Mouse (Mus musculus) ES-E14 (cell line): ENCODE results near the gene Rps6kc1. TPM values are rescaled to one million over a fixed set of nuclear protein-coding genes. Genes with fewer than 3 reads are reported as not detected.

Source experiments
- DNase-seq: peaks from one replicate; pipeline ENCODE4 v3.0.0-alpha.2; 2013; ENCODE audit warnings: low read depth, low spot score
- H3K27ac ChIP-seq: 2 replicates; pipeline ENCODE4 v1.5.1; 2012; ENCODE audit warnings: low read depth, mild to moderate bottlenecking, low read length, moderate library complexity, mixed read lengths; ENCODE audit not compliant: poor library complexity, insufficient read depth, severe bottlenecking
- H3K36me3 ChIP-seq: 2 replicates; pipeline ENCODE4 v1.6.1; 2012; ENCODE audit warnings: mild to moderate bottlenecking, low read length, moderate library complexity, mixed read lengths; ENCODE audit not compliant: control insufficient read depth, poor library complexity, insufficient read depth, severe bottlenecking
- H3K4me1 ChIP-seq, 2 experiments: fragments of 150-350 bp in 1 of 2; sonication (generic) in 1 of 2; 2 replicates each; pipeline ENCODE4 v1.6.1; 2012; ENCODE audit warnings: low read length in 2 of 2, mild to moderate bottlenecking in 1 of 2, mixed read lengths in 1 of 2; ENCODE audit not compliant: control insufficient read depth in 2 of 2, insufficient read depth in 2 of 2, poor library complexity in 1 of 2
- H3K4me3 ChIP-seq, 2 experiments: fragments of 150-350 bp in 1 of 2; sonication (generic) in 1 of 2; 2 replicates each; pipeline ENCODE4 v1.5.1; 2012; ENCODE audit warnings: low read length in 2 of 2, low read depth in 1 of 2, mild to moderate bottlenecking in 1 of 2, mixed read lengths in 1 of 2; ENCODE audit not compliant: insufficient read depth in 1 of 2, poor library complexity in 1 of 2, severe bottlenecking in 1 of 2
- H3K9ac ChIP-seq: 2 replicates; pipeline ENCODE4 v1.6.1; 2012; ENCODE audit warnings: low read depth, mild to moderate bottlenecking, low read length, mixed read lengths; ENCODE audit not compliant: poor library complexity, insufficient read depth, severe bottlenecking
- H3K9me3 ChIP-seq: fragments of 150-350 bp; sonication (generic); 2 replicates; pipeline ENCODE4 v1.6.1; 2012; ENCODE audit warnings: low read depth, mild to moderate bottlenecking, low read length; ENCODE audit not compliant: control insufficient read depth, insufficient read depth
- CHD2 ChIP-seq: IDR thresholded peaks from 2 replicates; pipeline ENCODE4 v1.6.1; 2014; ENCODE audit warnings: mild to moderate bottlenecking, low read depth, low read length, inconsistent platforms
- HCFC1 ChIP-seq: IDR thresholded peaks from 2 replicates; pipeline ENCODE4 v1.6.1; 2012; ENCODE audit warnings: low read length, inconsistent platforms, borderline replicate concordance; ENCODE audit not compliant: insufficient read depth
- MAFK ChIP-seq: IDR thresholded peaks from 2 replicates; pipeline ENCODE4 v1.6.1; 2014; ENCODE audit warnings: mild to moderate bottlenecking, low read depth, low read length, inconsistent platforms; ENCODE audit not compliant: insufficient read depth
- ZC3H11A ChIP-seq: IDR thresholded peaks from 2 replicates; pipeline ENCODE4 v1.6.1; 2012; ENCODE audit warnings: low read depth, mild to moderate bottlenecking, inconsistent platforms, low read length, borderline replicate concordance
- ZNF384 ChIP-seq: IDR thresholded peaks from 2 replicates; pipeline ENCODE4 v1.6.1; 2012; ENCODE audit warnings: low read depth, low read length, inconsistent platforms
- in situ Hi-C, 2 experiments: fragments of 600-800 bp; cut with MboI; formaldehyde crosslinking; loops; one replicate each; pipeline ENCODE4 v1.15.1; 2025; ENCODE audit warnings: low sequenced_read_pairs in 2 of 2, inconsistent platforms in 1 of 2; ENCODE audit not compliant: unreplicated experiment in 2 of 2
- total RNA-seq: library from RNA; depleted of rRNA; stranded (reverse); fragments of 300-350 nt; gene quantifications from 2 replicates; pipeline ENCODE4 v1.2.3, GENCODE M21; 2012

Rps6kc1 gene
- total RNA-seq, 1 experiment, result 19.3 TPM

DNA sequence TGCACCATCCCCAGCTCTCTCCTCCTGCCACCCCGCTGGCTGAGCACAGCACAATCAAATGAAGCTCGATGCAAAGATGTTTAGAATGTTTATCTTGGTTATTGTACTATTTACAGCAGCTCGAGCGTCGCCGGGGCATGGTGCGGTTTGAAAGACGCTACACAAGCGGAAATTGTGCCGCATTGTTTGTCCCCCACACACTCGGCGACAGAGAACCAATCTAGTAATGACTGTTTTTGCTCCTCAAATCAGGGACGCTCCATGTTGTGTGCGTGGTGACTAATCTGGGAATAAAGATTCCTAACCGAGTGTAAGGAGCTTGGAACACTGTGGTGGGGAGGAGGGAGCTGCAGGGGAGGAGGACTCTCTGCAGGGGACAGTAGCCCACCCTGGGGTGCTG, 250.3 kb downstream of the Rps6kc1 start:
- Histone ChIP-seq H3K9ac (no peak overlapping the region), H3K4me1 (no peaks in the 10 kb centered on the region), H3K9me3 (no peaks in the 10 kb centered on the region), H3K4me3 (0 out of 4 replicates have a peak overlapping the region, but pooled peaks of 1 of the 2 experiments have one; percentile 8), H3K36me3 (no peaks in the 10 kb centered on the region), H3K27ac (no peak overlapping the region)
- no peak for DNase-seq
- in situ Hi-C loops, result no loop called here
- TF ChIP-seq ZC3H11A (no peak), MAFK (no peak), HCFC1 (no peak)

- TF ChIP-seq CHD2 (no peak), HCFC1 (no peak), ZC3H11A (no peak), MAFK (no peak), ZNF384 (no peak)
- Histone ChIP-seq H3K27ac (no peak overlapping the region), H3K9ac (no peak overlapping the region), H3K4me1 (no peaks in the 10 kb centered on the region), H3K36me3 (no peaks in the 10 kb centered on the region), H3K4me3 (no peak overlapping the region), H3K9me3 (no peaks in the 10 kb centered on the region)
- no peak for DNase-seq
- in situ Hi-C loops, result no loop called here
Measured at GRCm38 (mm10) chr1:190659722-190660502, 251.7 kb downstream of the Rps6kc1 start.

DNA sequence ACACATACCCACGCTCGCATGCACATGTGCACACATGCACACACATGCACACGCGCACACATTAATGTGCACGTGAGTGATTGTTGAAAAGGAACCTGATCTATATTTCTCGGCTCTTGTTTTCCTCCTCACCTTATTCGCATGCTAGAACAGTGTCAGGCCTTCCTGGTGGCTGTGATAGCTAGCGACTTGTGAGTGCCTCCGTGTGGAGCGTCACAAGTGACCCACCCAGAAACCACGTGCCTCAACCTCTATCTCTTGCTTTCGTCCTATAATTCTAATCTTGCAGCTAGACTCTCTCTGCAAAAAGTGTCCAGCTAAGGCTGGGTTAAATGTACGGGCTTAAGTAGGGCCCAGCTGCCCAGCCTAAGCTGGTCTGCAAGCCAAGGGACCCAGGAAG, 253.3 kb downstream of the Rps6kc1 start:
- no peak for DNase-seq
- TF ChIP-seq CHD2, result no peak
- TF ChIP-seq MAFK, result no peak
- TF ChIP-seq HCFC1, result no peak
- no peak for TF ChIP-seq ZC3H11A
- no peak for TF ChIP-seq ZNF384
- no peaks in the 10 kb centered on the region for H3K4me1 ChIP-seq
- no peak overlapping the region for H3K9ac ChIP-seq
- in situ Hi-C loops, result no loop called here
- H3K36me3 ChIP-seq, result no peaks in the 10 kb centered on the region
- no peak overlapping the region for H3K4me3 ChIP-seq
- no peaks in the 10 kb centered on the region for H3K9me3 ChIP-seq
- no peak overlapping the region for H3K27ac ChIP-seq

- DNase-seq, result no peak
- no peaks in the 10 kb centered on the region for H3K36me3 ChIP-seq
- H3K4me3 ChIP-seq, result no peak overlapping the region
- no peaks in the 10 kb centered on the region for H3K9me3 ChIP-seq
- no peak overlapping the region for H3K9ac ChIP-seq
- in situ Hi-C loops, result no loop called here
- no peaks in the 10 kb centered on the region for H3K4me1 ChIP-seq
- TF ChIP-seq ZC3H11A (no peak), CHD2 (no peak), HCFC1 (no peak), ZNF384 (no peak), MAFK (no peak)
- no peak overlapping the region for H3K27ac ChIP-seq
Measured at GRCm38 (mm10) chr1:190656089-190656488, 255.5 kb downstream of the Rps6kc1 start.

DNA sequence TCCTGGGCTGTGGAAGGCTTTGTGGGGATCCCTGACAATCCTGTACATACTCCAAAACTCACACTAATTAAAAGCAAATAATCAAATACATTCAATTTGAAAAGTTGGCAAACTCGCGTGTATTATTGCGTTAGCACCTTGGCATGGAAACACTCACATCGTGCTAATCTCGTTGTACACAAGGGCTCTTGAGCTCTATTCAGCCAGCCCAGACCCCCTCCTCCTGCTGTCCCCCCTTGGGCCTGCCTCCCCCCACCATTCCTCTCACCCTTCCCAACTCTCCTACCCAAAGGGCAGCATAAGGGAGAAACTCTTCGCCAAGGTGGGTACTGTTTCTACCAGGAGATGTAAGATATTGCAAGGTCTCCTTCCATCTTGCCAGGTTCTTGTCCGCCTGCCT, 255.9 kb downstream of the Rps6kc1 start:
- TF ChIP-seq MAFK (no peak), HCFC1 (no peak), CHD2 (no peak), ZNF384 (no peak), ZC3H11A (no peak)
- H3K4me3 ChIP-seq, result no peak overlapping the region
- H3K36me3 ChIP-seq, result no peaks in the 10 kb centered on the region
- H3K27ac ChIP-seq, result no peak overlapping the region
- in situ Hi-C loops, result no loop called here
- no peak overlapping the region for H3K9ac ChIP-seq
- no peaks in the 10 kb centered on the region for H3K9me3 ChIP-seq
- H3K4me1 ChIP-seq, result no peaks in the 10 kb centered on the region
- DNase-seq, result no peak
